Mouse (Mus musculus): ENCODE data around the gene Thsd4.
"Not testable (repeated sequence)": the region's sequence is repeated elsewhere in the genome, so short reads cannot be mapped to it uniquely, and the experiment has no call there.

The Thsd4 gene

GRCm38 (mm10) chr9:60305204-60305840 is 216.5 kb downstream of the Thsd4 start:
- no peak for DNase-seq

GRCm38 (mm10) chr9:60296276-60296675 is 225.6 kb downstream of the Thsd4 start:
- DNase-seq: no peak

GRCm38 (mm10) chr9:60295199-60295598 is 226.6 kb downstream of the Thsd4 start:
- DNase-seq: no peak

- DNase-seq: no peak
Measured at GRCm38 (mm10) chr9:60293129-60293528, 228.7 kb downstream of the Thsd4 start.

- DNase-seq: no peak
Measured at GRCm38 (mm10) chr9:60290780-60291179, 231.1 kb downstream of the Thsd4 start.

- no peak for DNase-seq
Measured at GRCm38 (mm10) chr9:60288789-60289188, 233.1 kb downstream of the Thsd4 start.

GRCm38 (mm10) chr9:60286390-60286789 is 235.5 kb downstream of the Thsd4 start:
- no peak for DNase-seq

- no peak for DNase-seq
Measured at GRCm38 (mm10) chr9:60285047-60285462, 236.8 kb downstream of the Thsd4 start.

GRCm38 (mm10) chr9:60284318-60284717 is 237.5 kb downstream of the Thsd4 start:
- no peak for DNase-seq

- no peak for DNase-seq
Measured at GRCm38 (mm10) chr9:60283546-60283945, 238.3 kb downstream of the Thsd4 start.

GRCm38 (mm10) chr9:60281281-60281680 is 240.6 kb downstream of the Thsd4 start:
- no peak for DNase-seq

- no peak for DNase-seq
Measured at GRCm38 (mm10) chr9:60280786-60281185, 241.1 kb downstream of the Thsd4 start.

- DNase-seq: no peak
Measured at GRCm38 (mm10) chr9:60279556-60279955, 242.3 kb downstream of the Thsd4 start.

- DNase-seq: no peak
Measured at GRCm38 (mm10) chr9:60276351-60276750, 245.5 kb downstream of the Thsd4 start.

GRCm38 (mm10) chr9:60275410-60276159 is 246.3 kb downstream of the Thsd4 start:
- DNase-seq: peak; percentile 59 to 71

- DNase-seq: no peak
Measured at GRCm38 (mm10) chr9:60274503-60274902, 247.3 kb downstream of the Thsd4 start.

- DNase-seq: not testable (repeated sequence)
Measured at GRCm38 (mm10) chr9:60272345-60272744, 249.5 kb downstream of the Thsd4 start.

- DNase-seq: no peak
Measured at GRCm38 (mm10) chr9:60271940-60272339, 249.9 kb downstream of the Thsd4 start.

- no peak for DNase-seq
Measured at GRCm38 (mm10) chr9:60269807-60270206, 252.0 kb downstream of the Thsd4 start.

- DNase-seq: no peak
Measured at GRCm38 (mm10) chr9:60267273-60267626, 254.6 kb downstream of the Thsd4 start.

GRCm38 (mm10) chr9:60266583-60267272 is 255.1 kb downstream of the Thsd4 start:
- no peak for DNase-seq

- peak in 1 of 2 experiments; percentile 7 for DNase-seq
Measured at GRCm38 (mm10) chr9:60264586-60265325, 257.1 kb downstream of the Thsd4 start.

GRCm38 (mm10) chr9:60262515-60263140 is 259.2 kb downstream of the Thsd4 start:
- no peak for DNase-seq

Measured in cerebellum, adult 18-20 months (tissue).